Mouse (Mus musculus): Measurements from ENCODE around the gene Atad1.

DNA sequence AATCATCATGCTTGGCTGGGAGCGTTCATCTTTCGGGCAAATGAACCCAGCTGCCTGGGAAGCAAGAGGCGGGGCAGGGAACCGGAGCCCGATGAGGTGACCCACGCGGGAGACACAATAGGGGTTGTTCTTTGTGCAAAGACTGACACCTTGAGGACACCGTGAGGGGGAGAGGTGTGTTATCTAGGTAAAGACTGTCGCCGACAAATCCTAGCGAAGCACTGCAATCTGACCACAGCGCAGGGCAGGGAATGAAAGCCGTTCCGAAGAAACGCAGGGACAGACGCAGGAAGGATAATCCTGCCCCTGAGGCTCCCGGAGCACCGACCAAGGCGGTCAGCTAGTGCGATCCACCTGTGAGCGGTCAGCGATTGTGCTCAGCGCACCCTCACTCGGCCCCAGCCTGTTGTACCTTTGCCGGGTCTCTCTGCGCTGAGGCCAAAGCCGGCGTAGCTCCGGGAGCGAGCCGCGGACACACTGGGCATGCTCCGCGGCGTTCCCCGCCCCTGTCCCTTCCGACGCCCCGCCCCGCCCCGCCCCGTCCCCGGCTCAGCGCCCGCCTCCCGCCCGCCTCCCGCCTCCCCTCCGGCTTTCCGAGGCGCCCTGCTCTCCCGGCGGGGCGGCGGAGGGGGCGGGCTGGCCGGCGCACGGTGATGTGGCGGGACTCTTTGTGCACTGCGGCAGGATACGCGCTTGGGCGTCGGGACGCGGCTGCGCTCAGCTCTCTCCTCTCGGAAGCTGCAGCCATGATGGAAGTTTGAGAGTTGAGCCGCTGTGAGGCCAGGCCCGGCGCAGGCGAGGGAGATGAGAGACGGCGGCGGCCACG, 17.5 kb upstream of the Atad1 start, which contains the start of gene Pten:
- TF ChIP-seq CTCF (IDR thresholded peaks at IDR 0.05) (peak; percentile 13; the same call in 1 of the 2 replicates), POLR2A (IDR thresholded peaks at IDR 0.05; ENCODE audit: insufficient read depth, low read depth, low read length) (peak; percentile 84)
